Mouse (Mus musculus) thymus, adult 2 months (tissue): ENCODE data around the gene Gm15517. TPM values are rescaled to one million over a fixed set of nuclear protein-coding genes. Genes with fewer than 3 reads are reported as not detected.

Experiments
- DNase-seq: peaks from one replicate; pipeline ENCODE4 v3.0.0; 2021
- H3K27ac ChIP-seq: fragments of 200-500 bp; 2 replicates; pipeline ENCODE4 v1.5.1; 2012; ENCODE audit warnings: low read length, control low read depth; ENCODE audit not compliant: control insufficient read depth, insufficient read depth
- H3K27me3 ChIP-seq: fragments of 200-500 bp; 2 replicates; pipeline ENCODE4 v1.6.1; 2012; ENCODE audit warnings: mild to moderate bottlenecking, low read length, moderate library complexity, mixed read lengths; ENCODE audit not compliant: control insufficient read depth, insufficient read depth
- H3K36me3 ChIP-seq: fragments of 200-500 bp; 2 replicates; pipeline ENCODE4 v1.6.1; 2012; ENCODE audit warnings: mild to moderate bottlenecking, low read length, moderate library complexity; ENCODE audit not compliant: control insufficient read depth, insufficient read depth
- H3K4me1 ChIP-seq: fragments of 200-500 bp; replicated peaks from 2 replicates; pipeline ENCODE4 v1.6.1; 2012; ENCODE audit warnings: low read length; ENCODE audit not compliant: control insufficient read depth, insufficient read depth
- H3K4me3 ChIP-seq: fragments of 200-500 bp; 2 replicates; pipeline ENCODE4 v1.5.1; 2012; ENCODE audit warnings: mild to moderate bottlenecking, low read length, control low read depth, moderate library complexity; ENCODE audit not compliant: control insufficient read depth, insufficient read depth
- CTCF ChIP-seq: fragments of 200-500 bp; IDR thresholded peaks from 2 replicates; pipeline ENCODE4 v1.5.1; 2012; ENCODE audit warnings: mild to moderate bottlenecking, control low read depth, low read length, moderate library complexity, borderline replicate concordance; ENCODE audit not compliant: control insufficient read depth, poor library complexity, insufficient read depth; ENCODE audit errors: extremely low read depth
- POLR2A ChIP-seq: fragments of 200-500 bp; IDR thresholded peaks from 2 replicates; pipeline ENCODE4 v1.6.1; 2012; ENCODE audit warnings: mild to moderate bottlenecking, low read length, control low read depth, moderate library complexity; ENCODE audit not compliant: control insufficient read depth, poor library complexity, insufficient read depth; ENCODE audit errors: extremely low read depth
- WGBS: fragments of 180-500 bp; shearing (Covaris S2); methylation state at CpG from one replicate; pipeline ENCODE4 v1.1.7; 2018; 5-methylcytosine and 5-hydroxymethylcytosine counted together
- polyA plus RNA-seq: library from polyadenylated mRNA; depleted of rRNA; stranded (reverse); fragments of >200 nt; gene quantifications from 2 replicates; pipeline ENCODE4 v1.2.3, GENCODE M21; 2012

Gene Gm15517
- polyA plus RNA-seq, 1 experiment = 1.1 TPM

DNA sequence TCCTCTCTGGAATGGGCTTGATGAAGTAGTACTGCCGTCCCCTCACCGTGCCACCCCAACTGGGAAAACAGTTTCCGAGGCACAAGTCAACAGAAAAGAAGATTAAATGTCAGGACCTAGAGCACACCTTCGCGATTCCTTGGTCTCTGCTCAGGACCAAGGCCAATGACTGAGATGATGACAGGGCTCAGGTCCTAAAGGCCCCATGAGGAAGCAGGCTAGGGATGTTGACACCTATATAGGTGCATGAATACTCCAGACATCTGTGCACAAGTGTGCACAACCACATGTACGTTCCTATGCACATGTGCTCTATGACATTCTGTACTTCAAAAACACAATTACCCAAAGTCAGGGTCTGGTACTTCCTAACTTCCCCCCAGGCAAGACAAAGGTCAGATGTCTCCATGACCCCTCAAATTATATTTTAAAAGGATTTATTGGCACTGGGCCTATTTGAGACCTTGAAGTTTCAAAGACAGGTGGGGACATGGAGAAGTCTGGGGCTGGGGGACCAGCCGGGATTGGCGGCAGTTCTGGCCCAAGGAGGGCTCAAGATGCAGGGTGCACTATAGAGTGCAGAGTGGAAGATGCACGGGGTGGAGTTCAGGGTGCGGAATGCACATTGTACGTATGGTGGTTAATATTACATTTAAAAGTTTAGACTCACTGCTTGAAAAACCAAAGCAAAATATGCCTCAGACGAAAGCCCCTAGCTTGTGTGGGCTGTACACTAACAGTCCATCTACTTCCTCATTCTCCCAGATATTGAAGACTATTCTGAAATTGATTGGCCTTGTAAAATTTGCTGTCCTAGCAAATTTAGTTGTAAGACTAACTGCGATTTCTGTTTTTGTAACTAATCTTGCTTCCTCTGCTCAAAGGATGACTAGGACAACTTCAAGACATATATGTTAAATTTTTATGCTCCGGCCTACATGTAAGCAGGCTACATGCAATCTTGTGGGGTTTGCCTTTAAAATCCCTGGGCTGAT is 42.4 kb downstream of the Gm15517 start:
- TF ChIP-seq CTCF = no peak
- TF ChIP-seq POLR2A = no peak
- Histone ChIP-seq H3K4me3 (no peak overlapping the region), H3K4me1 (peaks cover 14% of the 10 kb centered on the region), H3K27ac (no peak overlapping the region), H3K36me3 (no peaks in the 10 kb centered on the region), H3K27me3 (no peaks in the 10 kb centered on the region)
- no peak for DNase-seq
- 87% methylated on average over 14 of the region's 14 CpGs for WGBS

DNA sequence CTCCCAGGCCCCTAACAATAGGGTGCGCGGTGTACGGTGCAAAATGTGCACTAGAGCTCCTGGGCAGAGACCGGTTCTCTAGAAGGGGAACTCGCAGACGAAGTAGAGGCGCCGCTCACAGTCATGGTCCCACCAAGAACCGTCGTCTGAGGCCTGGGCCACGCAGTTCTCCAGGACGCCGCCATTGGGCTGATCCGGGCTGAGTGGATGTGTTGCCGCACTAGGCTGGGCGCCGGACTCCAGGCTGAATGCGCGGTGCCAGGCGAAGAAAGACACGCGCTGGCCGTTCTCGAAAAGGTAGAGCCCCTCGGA is 43.2 kb downstream of the Gm15517 start:
- under 1% methylated on average over 25 of the region's 25 CpGs for WGBS
- DNase-seq = no peak
- Histone ChIP-seq H3K36me3 (no peaks in the 10 kb centered on the region), H3K4me1 (peaks cover 14% of the 10 kb centered on the region), H3K27me3 (peaks cover under 1% of the 10 kb centered on the region; the same call in 1 of the 2 replicates), H3K27ac (0 out of 2 replicates have a peak overlapping the region, but pooled peaks have one; percentile 5), H3K4me3 (peak overlapping the region; percentile 86)
- TF ChIP-seq POLR2A = no peak
- TF ChIP-seq CTCF = no peak

DNA sequence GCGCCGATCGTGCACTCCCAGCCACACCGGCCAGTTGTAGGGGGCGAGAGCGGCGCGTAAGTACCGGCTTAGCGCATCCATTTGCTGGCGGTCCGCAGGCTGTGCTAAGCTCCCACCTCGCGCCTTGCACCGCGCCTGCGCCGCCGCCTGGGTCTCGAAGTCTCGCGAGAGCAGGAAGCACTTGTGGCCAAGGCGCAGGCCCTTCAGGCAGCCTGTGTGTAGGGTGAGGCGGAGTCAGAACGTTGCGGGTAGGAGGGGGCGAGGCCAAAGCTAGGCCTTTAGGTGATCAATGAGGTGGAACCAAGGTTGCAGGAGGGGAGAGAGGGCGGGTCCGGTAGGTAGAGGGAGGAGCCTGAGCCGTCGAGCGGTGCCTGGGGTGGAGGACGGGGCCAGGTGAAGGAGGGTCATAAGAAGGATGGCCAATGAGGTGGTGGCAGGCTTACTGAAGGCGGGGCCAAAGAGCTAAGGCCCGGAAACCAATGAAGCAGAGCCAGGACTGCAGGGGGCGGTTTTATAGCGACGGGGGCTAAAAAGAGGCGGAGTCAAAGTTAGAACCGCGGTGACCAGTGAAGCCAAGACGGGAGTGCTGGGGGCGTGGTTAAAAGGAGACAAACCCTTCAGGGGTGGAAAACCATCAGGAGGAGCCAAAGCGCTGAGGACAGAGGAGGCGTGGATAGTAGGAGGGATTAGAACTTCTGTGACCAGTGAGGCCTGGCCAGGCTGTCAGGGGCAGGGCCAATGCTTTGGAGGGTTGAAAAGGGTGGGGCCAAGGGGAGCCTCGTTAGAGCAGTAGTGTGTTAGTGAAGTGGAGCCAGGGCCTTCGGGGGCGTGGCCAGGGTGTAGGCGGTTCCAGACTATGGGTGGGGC is 43.8 kb downstream of the Gm15517 start:
- H3K4me3 ChIP-seq = peak overlapping the region; percentile 86
- 1% methylated on average over 49 of the region's 49 CpGs for WGBS
- no peak overlapping the region for H3K27ac ChIP-seq
- peaks cover 3% of the 10 kb centered on the region; the same call in 1 of the 2 replicates for H3K27me3 ChIP-seq
- peaks cover 14% of the 10 kb centered on the region for H3K4me1 ChIP-seq
- TF ChIP-seq POLR2A = peak; percentile 89
- TF ChIP-seq CTCF = no peak
- DNase-seq = peak; percentile 94
- no peaks in the 10 kb centered on the region for H3K36me3 ChIP-seq

DNA sequence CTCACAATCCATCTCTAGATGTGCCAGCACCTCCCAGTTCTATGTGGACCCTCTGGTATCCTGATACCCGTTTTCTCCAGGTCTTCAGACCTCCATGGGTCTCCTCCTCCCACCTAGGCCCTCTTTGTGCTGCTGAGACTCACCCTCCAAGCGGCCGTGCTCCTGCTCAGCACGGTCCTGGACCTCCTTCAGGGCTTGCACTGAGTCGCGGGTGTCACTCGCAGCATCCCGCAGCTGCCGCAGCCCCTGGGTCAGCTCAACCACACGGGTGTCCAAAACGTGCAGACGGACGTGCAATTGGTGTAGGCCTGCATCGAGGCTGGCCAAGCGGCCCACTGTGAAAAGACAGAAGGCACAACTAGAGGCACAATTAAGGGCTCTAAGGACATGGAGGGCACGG is 44.4 kb downstream of the Gm15517 start:
- peaks cover 8% of the 10 kb centered on the region; the same call in 1 of the 2 replicates for H3K27me3 ChIP-seq
- peaks cover 20% of the 10 kb centered on the region for H3K4me1 ChIP-seq
- no peak overlapping the region for H3K27ac ChIP-seq
- no peak overlapping the region for H3K4me3 ChIP-seq
- WGBS = 35% methylated on average over 16 of the region's 16 CpGs
- DNase-seq = no peak
- no peaks in the 10 kb centered on the region for H3K36me3 ChIP-seq
- TF ChIP-seq POLR2A (no peak), CTCF (no peak)

- Histone ChIP-seq H3K4me1 (peaks cover 23% of the 10 kb centered on the region), H3K36me3 (no peaks in the 10 kb centered on the region), H3K4me3 (no peak within 1 kb of the TSS), H3K27me3 (peaks cover 9% of the 10 kb centered on the region), H3K27ac (no peak within 1 kb of the TSS)
- WGBS = 78% methylated on average over 6 of the region's 6 CpGs
- no peak for TF ChIP-seq POLR2A
- no peak for TF ChIP-seq CTCF
- DNase-seq = no peak
These were observed 45.4 kb downstream of the Gm15517 start, which contains the start of gene Clec11a for GRCm38 (mm10) chr7:44306516-44307240. Gene Clec11a (minus strand): TSS chr7:44306902.

- no peak overlapping the region for H3K4me3 ChIP-seq
- peaks cover 12% of the 10 kb centered on the region for H3K27me3 ChIP-seq
- peaks cover 23% of the 10 kb centered on the region for H3K4me1 ChIP-seq
- no peak overlapping the region for H3K27ac ChIP-seq
- DNase-seq = no peak
- TF ChIP-seq POLR2A (no peak), CTCF (no peak)
- no peaks in the 10 kb centered on the region for H3K36me3 ChIP-seq
- WGBS = 65% methylated on average over 9 of the region's 9 CpGs
These were observed 46.2 kb downstream of the Gm15517 start for GRCm38 (mm10) chr7:44307261-44308020.
